Mouse (Mus musculus): ENCODE results near the gene Gnb2.

DNA sequence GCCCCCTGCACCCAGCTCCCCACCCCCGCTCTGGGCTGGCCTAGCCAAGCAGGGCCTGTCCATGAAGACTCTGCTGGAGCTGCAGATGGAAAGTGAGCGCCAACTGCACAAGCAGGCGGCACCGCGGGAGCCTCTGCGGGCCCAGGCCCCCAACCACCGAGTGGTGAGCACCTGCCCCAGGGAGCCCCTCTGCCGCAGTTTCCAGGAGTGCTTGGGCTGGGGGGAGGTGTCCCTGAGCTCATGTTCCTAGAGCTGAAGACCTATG lies 9.1 kb downstream of the Gnb2 start:
- TF ChIP-seq CTCF (IDR thresholded peaks at IDR 0.05; ENCODE audit: borderline replicate concordance, control insufficient read depth, extremely low read depth, insufficient read depth, low read length, poor library complexity) (no peak), POLR2A (IDR thresholded peaks at IDR 0.05; ENCODE audit: control insufficient read depth, extremely low read depth, insufficient read depth, low read length, poor library complexity) (no peak)

Data from thymus, adult 2 months (tissue).